Mouse (Mus musculus) small intestine, adult 2 months (tissue): Measurements from ENCODE around the gene Zbtb34.

Experiments used
- CTCF ChIP-seq: fragments of 200-500 bp; IDR thresholded peaks from 2 replicates; pipeline ENCODE4 v1.5.1; 2012; ENCODE audit warnings: low read depth, mild to moderate bottlenecking, control low read depth, inconsistent platforms, low read length, moderate library complexity, mixed read lengths; ENCODE audit not compliant: insufficient replicate concordance, insufficient read length; ENCODE audit errors: extremely low read depth
- POLR2A ChIP-seq: fragments of 200-500 bp; IDR thresholded peaks from 2 replicates; pipeline ENCODE4 v1.6.1; 2012; ENCODE audit warnings: low read depth, mild to moderate bottlenecking, control low read depth, inconsistent platforms, low read length, moderate library complexity

- TF ChIP-seq CTCF (no peak), POLR2A (no peak)
Observed at GRCm38 (mm10) chr2:33371648-33372408, 59.3 kb downstream of the Zbtb34 start.
